Mouse (Mus musculus): ENCODE results near the gene Emc8. TPM values are rescaled to one million over a fixed set of nuclear protein-coding genes. Genes with fewer than 3 reads are reported as not detected.
"Not testable (repeated sequence)": the region's sequence is repeated elsewhere in the genome, so short reads cannot be mapped to it uniquely, and the experiment has no call there.

Gene Emc8
- polyA plus RNA-seq, 1 experiment from 2014 or later = 315 TPM

DNA sequence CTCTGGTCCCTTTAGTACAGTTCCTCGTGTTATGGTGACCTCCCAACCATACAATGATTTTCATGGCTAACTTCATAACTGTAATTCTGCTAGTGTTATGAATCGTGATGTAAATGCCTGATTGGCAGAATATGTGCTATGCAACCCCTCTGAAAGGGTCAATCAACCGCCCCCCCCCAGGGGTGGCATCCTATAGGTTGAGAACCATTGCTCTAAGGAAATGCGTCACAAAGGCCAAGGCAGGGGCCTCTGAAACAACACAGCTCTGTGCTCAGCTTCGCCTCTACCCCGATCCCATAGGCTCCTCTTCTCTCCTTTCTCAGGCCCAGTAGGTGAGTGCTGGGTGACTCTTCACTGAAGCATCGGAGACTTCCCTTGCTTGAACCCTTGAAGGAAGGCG is 17.2 kb upstream of the Emc8 start:
- Histone ChIP-seq H3K9ac (no peak overlapping the region), H3K27ac (ENCODE audit: low read depth) (no peak overlapping the region), H3K27me3 (ENCODE audit: insufficient read depth, low read length) (peaks cover 6% of the 10 kb centered on the region), H3K36me3 (ENCODE audit: insufficient read depth) (no peaks in the 10 kb centered on the region), H3K4me3 (ENCODE audit: low read depth, low read length) (no peak overlapping the region), H3K9me3 (ENCODE audit: low read depth, low read length) (no peaks in the 10 kb centered on the region), H3K4me1 (ENCODE audit: insufficient read depth) (no peaks in the 10 kb centered on the region), H3K4me2 (no peak overlapping the region)
- TF ChIP-seq CTCF (IDR thresholded peaks at IDR 0.05; ENCODE audit: low read depth) = no peak
- no peak for DNase-seq
- no peak for ATAC-seq (ENCODE audit: insufficient read depth)
- WGBS = 79% methylated on average over 8 of the region's 8 CpGs

DNA sequence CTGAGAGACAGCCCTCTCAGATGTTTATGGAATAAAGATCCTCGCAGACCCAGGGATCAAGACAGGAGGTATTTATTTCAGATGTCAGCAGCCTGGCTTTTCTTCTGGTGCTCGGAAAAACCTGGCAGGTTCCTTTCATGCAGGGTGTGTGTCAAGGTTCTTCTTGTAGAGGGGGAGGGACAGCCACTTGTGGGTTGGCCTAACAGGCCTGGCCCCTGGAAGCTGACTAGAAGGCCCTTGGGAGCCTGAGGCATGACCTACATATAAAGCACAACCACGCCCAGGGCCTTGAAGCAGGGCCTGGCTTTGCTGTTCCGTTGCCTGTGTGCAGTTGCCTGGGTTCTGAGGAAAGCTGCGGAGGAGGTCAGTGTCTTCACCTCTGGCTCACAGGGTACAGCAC is 16.7 kb upstream of the Emc8 start:
- ATAC-seq (ENCODE audit: insufficient read depth) = no peak

GRCm38 (mm10) chr8:120684082-120684481 is 15.7 kb upstream of the Emc8 start:
- no peak overlapping the region for H3K4me3 ChIP-seq (ENCODE audit: low read depth, low read length)
- TF ChIP-seq CTCF (IDR thresholded peaks at IDR 0.05; ENCODE audit: low read depth) = no peak
- DNase-seq (no peak), ATAC-seq (ENCODE audit: insufficient read depth) (no peak)
- no peaks in the 10 kb centered on the region for H3K36me3 ChIP-seq (ENCODE audit: insufficient read depth)
- WGBS = 66% methylated on average over 5 of the region's 5 CpGs
- H3K27ac ChIP-seq (ENCODE audit: low read depth) = no peak overlapping the region
- peaks cover 6% of the 10 kb centered on the region for H3K27me3 ChIP-seq (ENCODE audit: insufficient read depth, low read length)
- no peak overlapping the region for H3K9ac ChIP-seq
- H3K4me1 ChIP-seq (ENCODE audit: insufficient read depth) = no peaks in the 10 kb centered on the region
- H3K4me2 ChIP-seq = no peak overlapping the region
- H3K9me3 ChIP-seq (ENCODE audit: low read depth, low read length) = no peaks in the 10 kb centered on the region

More for the DNA sequence above, 16.7 kb upstream of the Emc8 start:
- no peak for DNase-seq
- no peak overlapping the region; the same call in 1 of the 2 replicates for H3K27ac ChIP-seq (ENCODE audit: low read depth)
- TF ChIP-seq CTCF (IDR thresholded peaks at IDR 0.05; ENCODE audit: low read depth) = no peak
- H3K9ac ChIP-seq = no peak overlapping the region; the same call in 1 of the 2 replicates
- H3K4me2 ChIP-seq = no peak overlapping the region
- H3K27me3 ChIP-seq (ENCODE audit: insufficient read depth, low read length) = peaks cover 6% of the 10 kb centered on the region
- H3K4me3 ChIP-seq (ENCODE audit: low read depth, low read length) = no peak overlapping the region
- WGBS = 48% methylated on average over 5 of the region's 5 CpGs
- no peaks in the 10 kb centered on the region for H3K36me3 ChIP-seq (ENCODE audit: insufficient read depth)
- H3K9me3 ChIP-seq (ENCODE audit: low read depth, low read length) = no peaks in the 10 kb centered on the region
- H3K4me1 ChIP-seq (ENCODE audit: insufficient read depth) = no peaks in the 10 kb centered on the region

DNA sequence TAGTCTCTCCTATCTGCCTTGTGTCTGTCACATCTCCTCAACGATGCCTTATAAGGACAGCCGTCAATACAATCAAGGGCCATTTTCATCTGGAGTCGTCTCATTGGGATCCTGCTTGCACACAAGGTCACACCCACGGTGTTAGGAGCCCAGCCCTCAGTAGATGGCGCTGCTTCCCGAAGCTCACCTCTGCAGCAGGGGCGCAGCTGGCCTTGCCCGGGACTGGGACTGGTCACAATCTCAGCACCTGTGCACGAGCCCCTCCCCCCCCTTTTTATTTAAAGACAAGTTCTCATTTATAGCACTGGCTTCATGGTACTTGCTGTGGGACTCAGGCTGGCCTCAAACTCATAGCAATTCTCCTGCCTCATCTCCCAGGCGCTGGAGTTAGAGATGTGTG is 15.2 kb upstream of the Emc8 start:
- Histone ChIP-seq H3K4me1 (ENCODE audit: insufficient read depth) (no peaks in the 10 kb centered on the region), H3K4me3 (ENCODE audit: low read depth, low read length) (no peak overlapping the region), H3K27ac (ENCODE audit: low read depth) (no peak overlapping the region), H3K9ac (no peak overlapping the region), H3K9me3 (ENCODE audit: low read depth, low read length) (no peaks in the 10 kb centered on the region), H3K27me3 (ENCODE audit: insufficient read depth, low read length) (peaks cover 6% of the 10 kb centered on the region), H3K36me3 (ENCODE audit: insufficient read depth) (no peaks in the 10 kb centered on the region), H3K4me2 (no peak overlapping the region)
- WGBS = 13% methylated on average over 10 of the region's 10 CpGs
- DNase-seq = peak; percentile 85
- ATAC-seq (ENCODE audit: insufficient read depth) = 0 out of 2 replicates have a peak, but pooled peaks have one; percentile 41
- TF ChIP-seq CTCF (IDR thresholded peaks at IDR 0.05; ENCODE audit: low read depth) = peak; percentile 79

DNA sequence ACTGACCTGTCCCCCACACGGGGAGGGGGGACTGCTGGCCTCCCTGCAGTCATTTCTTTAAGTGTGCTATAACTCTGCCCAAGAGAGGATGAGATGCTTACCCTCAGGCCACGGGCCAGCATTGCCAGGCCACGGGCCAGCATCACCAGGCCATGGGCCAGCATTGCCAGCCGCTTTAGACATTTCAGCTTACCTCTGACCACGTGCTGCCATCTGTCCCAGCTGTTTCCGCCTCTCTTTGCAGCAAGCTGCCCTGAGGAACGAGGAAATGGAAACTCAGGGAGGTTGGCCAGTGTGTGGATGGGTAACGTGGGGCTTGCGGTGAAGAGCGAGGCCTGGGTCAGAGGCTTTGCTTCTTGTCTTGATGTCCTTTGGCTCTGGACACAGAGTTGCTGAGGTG is 12.7 kb upstream of the Emc8 start:
- H3K27me3 ChIP-seq (ENCODE audit: insufficient read depth, low read length) = peaks cover 3% of the 10 kb centered on the region; the same call in 1 of the 2 replicates
- H3K9ac ChIP-seq = no peak overlapping the region
- no peak overlapping the region for H3K4me2 ChIP-seq
- no peaks in the 10 kb centered on the region for H3K36me3 ChIP-seq (ENCODE audit: insufficient read depth)
- 74% methylated on average over 10 of the region's 10 CpGs for WGBS
- no peak overlapping the region for H3K4me3 ChIP-seq (ENCODE audit: low read depth, low read length)
- no peaks in the 10 kb centered on the region for H3K4me1 ChIP-seq (ENCODE audit: insufficient read depth)
- ATAC-seq (ENCODE audit: insufficient read depth) (no peak), DNase-seq (no peak)
- no peaks in the 10 kb centered on the region for H3K9me3 ChIP-seq (ENCODE audit: low read depth, low read length)
- H3K27ac ChIP-seq (ENCODE audit: low read depth) = no peak overlapping the region
- TF ChIP-seq CTCF (IDR thresholded peaks at IDR 0.05; ENCODE audit: low read depth) = no peak

DNA sequence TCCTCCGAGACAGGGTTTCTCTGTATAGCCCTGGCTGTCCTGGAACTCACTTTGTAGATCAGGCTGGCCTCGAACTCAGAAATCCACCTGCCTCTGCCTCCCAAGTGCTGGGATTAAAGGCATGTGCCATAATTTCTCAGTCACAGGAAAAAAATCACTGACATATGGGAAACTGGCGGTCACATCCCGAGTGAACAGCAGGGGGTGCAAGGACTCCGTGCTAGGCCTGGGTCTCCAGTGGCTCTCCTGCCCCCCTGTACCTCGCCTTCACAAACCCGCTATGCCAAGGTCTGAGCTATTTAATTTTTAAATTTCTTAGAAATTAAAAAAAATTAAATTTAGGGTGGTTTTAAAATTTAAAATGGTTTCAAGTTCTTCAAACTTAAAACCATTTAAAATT is 12.0 kb upstream of the Emc8 start:
- ATAC-seq (ENCODE audit: insufficient read depth); H3K36me3 ChIP-seq (ENCODE audit: insufficient read depth); H3K4me2 ChIP-seq; H3K9me3 ChIP-seq (ENCODE audit: low read depth, low read length); H3K4me1 ChIP-seq (ENCODE audit: insufficient read depth); H3K4me3 ChIP-seq (ENCODE audit: low read depth, low read length); H3K27ac ChIP-seq (ENCODE audit: low read depth); H3K9ac ChIP-seq; H3K27me3 ChIP-seq (ENCODE audit: insufficient read depth, low read length): not testable (repeated sequence)
- 44% methylated on average over 7 of the region's 7 CpGs for WGBS
- peak; percentile 82 for TF ChIP-seq CTCF (IDR thresholded peaks at IDR 0.05; ENCODE audit: low read depth)
- DNase-seq = peak; percentile 85

DNA sequence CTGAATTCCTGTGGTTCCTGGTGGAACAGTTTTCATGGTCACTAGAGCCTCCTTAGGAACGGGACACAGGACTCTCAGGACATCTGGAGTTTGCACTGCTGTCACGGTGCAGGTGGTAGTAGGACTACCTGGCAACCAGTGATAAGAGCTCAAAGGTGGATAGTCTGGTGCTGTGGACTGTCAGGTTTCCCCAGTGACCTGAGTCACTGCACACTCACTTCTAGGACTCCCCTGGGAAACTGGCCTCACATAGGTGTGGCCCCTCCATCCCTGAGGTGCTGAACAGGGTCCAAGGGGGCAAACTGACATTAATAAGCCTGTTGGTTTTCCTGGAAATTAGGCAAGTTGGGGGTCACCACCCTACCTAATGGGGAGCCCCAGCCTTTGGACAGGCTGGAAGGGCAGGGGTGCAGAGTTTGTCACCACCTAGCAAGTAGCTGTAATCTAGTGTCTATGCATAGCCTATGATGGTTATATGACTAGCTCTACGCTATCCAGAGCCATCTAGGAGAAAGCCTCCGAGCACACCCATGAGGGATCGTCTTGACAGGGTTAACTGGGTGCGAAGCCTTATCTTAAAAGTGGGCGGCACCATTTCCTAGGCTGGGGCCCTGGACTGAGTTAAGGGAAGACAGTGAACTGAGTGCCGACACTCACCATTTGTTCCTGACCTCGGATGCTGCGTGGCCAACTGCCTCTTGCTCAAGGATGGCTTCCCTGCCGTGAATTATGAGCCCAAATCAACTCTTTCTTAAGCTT is 11.4 kb upstream of the Emc8 start:
- Histone ChIP-seq H3K9ac (no peak overlapping the region), H3K4me1 (ENCODE audit: insufficient read depth) (no peaks in the 10 kb centered on the region), H3K9me3 (ENCODE audit: low read depth, low read length) (no peaks in the 10 kb centered on the region), H3K27ac (ENCODE audit: low read depth) (no peak overlapping the region), H3K27me3 (ENCODE audit: insufficient read depth, low read length) (peaks cover 3% of the 10 kb centered on the region; the same call in 1 of the 2 replicates), H3K4me3 (ENCODE audit: low read depth, low read length) (no peak overlapping the region), H3K4me2 (no peak overlapping the region), H3K36me3 (ENCODE audit: insufficient read depth) (peaks cover 6% of the 10 kb centered on the region; the same call in 1 of the 2 replicates)
- no peak for ATAC-seq (ENCODE audit: insufficient read depth)
- no peak for TF ChIP-seq CTCF (IDR thresholded peaks at IDR 0.05; ENCODE audit: low read depth)
- no peak for DNase-seq
- WGBS = 26% methylated on average over 11 of the region's 11 CpGs
